ENCODE assay signal across 11 mouse cellular contexts in genomic region chr11:17352148-17353130, GRCm38 (mm10).
A peak's percentile ranks its signal among the peaks of the same experiment; 100 is the strongest.
DNase-seq lines count a peak whose midpoint lies in the region; ATAC-seq and TF ChIP-seq lines count a peak whose summit lies in the region.
"Had no signal": no experiment of that assay in that cellular context is flagged by ENCODE, and none has a peak within 500 bp of the region (broad histone marks: within the 10 kb centered on the region; RNA-seq: fewer than 3 reads in every experiment).

No protein-coding gene starts in this region.

- 0 out of 2 replicates have a peak, but pooled peaks cover 2% of the 10 kb centered on the region for H3K4me1 ChIP-seq in forebrain, embryonic 11.5 days (replicated peaks; ENCODE audit: control insufficient read depth, insufficient read depth, low read length)
- peaks cover 19% of the 10 kb centered on the region for H3K4me1 ChIP-seq in forebrain, embryonic 10.5 days
- peaks cover 13% of the 10 kb centered on the region for H3K4me1 ChIP-seq in hindbrain, embryonic 12.5 days
- peaks cover 9% of the 10 kb centered on the region; the same call in 1 of the 2 replicates for H3K4me1 ChIP-seq in midbrain, embryonic 12.5 days
- H3K4me1 ChIP-seq in thymus, adult 2 months (replicated peaks; ENCODE audit: control insufficient read depth, insufficient read depth, low read length) = no peaks in the 10 kb centered on the region
- H3K4me1 ChIP-seq in heart, embryonic 12.5 days (replicated peaks) = no peaks in the 10 kb centered on the region

- ATAC-seq in forebrain, embryonic 11.5 days (replicated peaks; ENCODE audit: low FRiP score) = peak; percentile 82
- ATAC-seq in hindbrain, embryonic 12.5 days (ENCODE audit: low FRiP score) = peak; percentile 83
- ATAC-seq in midbrain, embryonic 12.5 days (ENCODE audit: low FRiP score, low read depth) = peak; percentile 71
- ATAC-seq in heart, embryonic 12.5 days (ENCODE audit: insufficient number of reproducible peaks, low FRiP score) = no peak
- ATAC-seq in erythroid progenitor cell, adult 5-6 weeks (replicated peaks; ENCODE audit: low FRiP score, poor library complexity, severe bottlenecking) = no peak
- ATAC-seq: CD4-positive, CD25-positive, alpha-beta regulatory T cell, adult 4 months; liver, postnatal 0 days had no signal

- TF ChIP-seq POLR2A in thymus, adult 2 months (IDR thresholded peaks at IDR 0.05; ENCODE audit: control insufficient read depth, extremely low read depth, insufficient read depth, low read length, poor library complexity) = no peak

- TF ChIP-seq CTCF in thymus, adult 2 months (IDR thresholded peaks at IDR 0.05; ENCODE audit: borderline replicate concordance, control insufficient read depth, extremely low read depth, insufficient read depth, low read length, poor library complexity) = no peak

- H3K4me2 ChIP-seq in forebrain, embryonic 11.5 days (ENCODE audit: low read depth, low read length, severe bottlenecking) = no peak overlapping the region
- no peak overlapping the region for H3K4me2 ChIP-seq in hindbrain, embryonic 12.5 days (replicated peaks)
- no peak overlapping the region for H3K4me2 ChIP-seq in midbrain, embryonic 12.5 days (replicated peaks)
- no peak overlapping the region for H3K4me2 ChIP-seq in heart, embryonic 12.5 days

- no peaks in the 10 kb centered on the region for H3K9me3 ChIP-seq in forebrain, embryonic 11.5 days (ENCODE audit: control insufficient read depth, low read length)
- no peaks in the 10 kb centered on the region for H3K9me3 ChIP-seq in forebrain, embryonic 10.5 days
- H3K9me3 ChIP-seq in hindbrain, embryonic 12.5 days (replicated peaks) = no peaks in the 10 kb centered on the region
- H3K9me3 ChIP-seq in midbrain, embryonic 12.5 days = no peaks in the 10 kb centered on the region
- no peaks in the 10 kb centered on the region for H3K9me3 ChIP-seq in heart, embryonic 12.5 days (replicated peaks)

- DNase-seq in forebrain, embryonic 11.5 days (ENCODE audit: low spot score) = no peak
- DNase-seq in forebrain, embryonic 10.5 days (ENCODE audit: extremely low spot score, low spot score) = no peak
- peak; percentile 22 for DNase-seq in WW6 (ENCODE audit: low read depth, low spot score)
- no peak for DNase-seq in thymus, adult 2 months
- DNase-seq: heart, postnatal 14 days; liver, postnatal 0 days had no signal

- H3K27me3 ChIP-seq in forebrain, embryonic 11.5 days (ENCODE audit: control insufficient read depth, insufficient read depth, low read length) = no peaks in the 10 kb centered on the region
- no peaks in the 10 kb centered on the region for H3K27me3 ChIP-seq in forebrain, embryonic 10.5 days (ENCODE audit: poor library complexity, severe bottlenecking)
- H3K27me3 ChIP-seq in hindbrain, embryonic 12.5 days = no peaks in the 10 kb centered on the region
- H3K27me3 ChIP-seq in midbrain, embryonic 12.5 days = peaks cover 4% of the 10 kb centered on the region; the same call in 1 of the 2 replicates
- H3K27me3 ChIP-seq in thymus, adult 2 months (ENCODE audit: control insufficient read depth, insufficient read depth, low read length) = no peaks in the 10 kb centered on the region
- H3K27me3 ChIP-seq in heart, embryonic 12.5 days (replicated peaks) = no peaks in the 10 kb centered on the region

- H3K36me3 ChIP-seq in forebrain, embryonic 11.5 days (ENCODE audit: control insufficient read depth, insufficient read depth, low read length) = no peaks in the 10 kb centered on the region
- no peaks in the 10 kb centered on the region for H3K36me3 ChIP-seq in forebrain, embryonic 10.5 days (replicated peaks)
- H3K36me3 ChIP-seq in hindbrain, embryonic 12.5 days = no peaks in the 10 kb centered on the region
- no peaks in the 10 kb centered on the region for H3K36me3 ChIP-seq in midbrain, embryonic 12.5 days
- H3K36me3 ChIP-seq in thymus, adult 2 months (ENCODE audit: control insufficient read depth, insufficient read depth, low read length) = no peaks in the 10 kb centered on the region
- H3K36me3 ChIP-seq in heart, embryonic 12.5 days = no peaks in the 10 kb centered on the region

- H3K4me3 ChIP-seq in forebrain, embryonic 11.5 days (ENCODE audit: low read depth, low read length) = no peak overlapping the region
- no peak overlapping the region for H3K4me3 ChIP-seq in forebrain, embryonic 10.5 days
- H3K4me3 ChIP-seq in hindbrain, embryonic 12.5 days = no peak overlapping the region
- no peak overlapping the region for H3K4me3 ChIP-seq in midbrain, embryonic 12.5 days
- H3K4me3 ChIP-seq in thymus, adult 2 months (ENCODE audit: control insufficient read depth, insufficient read depth, low read length) = no peak overlapping the region
- no peak overlapping the region for H3K4me3 ChIP-seq in heart, embryonic 12.5 days

- H3K9ac ChIP-seq in forebrain, embryonic 11.5 days (ENCODE audit: low read length) = no peak overlapping the region
- H3K9ac ChIP-seq in hindbrain, embryonic 12.5 days = no peak overlapping the region
- no peak overlapping the region for H3K9ac ChIP-seq in midbrain, embryonic 12.5 days (replicated peaks)
- H3K9ac ChIP-seq in heart, embryonic 12.5 days = no peak overlapping the region
- H3K9ac ChIP-seq: liver, postnatal 0 days had no signal

- no peak overlapping the region for H3K27ac ChIP-seq in forebrain, embryonic 11.5 days (ENCODE audit: low read depth, low read length)
- H3K27ac ChIP-seq in forebrain, embryonic 10.5 days = no peak overlapping the region
- H3K27ac ChIP-seq in hindbrain, embryonic 12.5 days = peak overlapping the region; percentile 36; the same call in 1 of the 2 replicates
- H3K27ac ChIP-seq in midbrain, embryonic 12.5 days (replicated peaks) = 0 out of 2 replicates have a peak overlapping the region, but pooled peaks have one; percentile 30
- H3K27ac ChIP-seq in thymus, adult 2 months (ENCODE audit: control insufficient read depth, insufficient read depth, low read length) = no peak overlapping the region
- no peak overlapping the region for H3K27ac ChIP-seq in heart, embryonic 12.5 days (ENCODE audit: poor library complexity, severe bottlenecking)

- 66% methylated on average over 17 of the region's 17 CpGs for WGBS in forebrain, embryonic 11.5 days
- WGBS in forebrain, embryonic 10.5 days = 71% methylated on average over 17 of the region's 17 CpGs
- 61% methylated on average over 17 of the region's 17 CpGs for WGBS in hindbrain, embryonic 12.5 days
- WGBS in midbrain, embryonic 12.5 days = 71% methylated on average over 17 of the region's 17 CpGs
- WGBS in thymus, adult 2 months = 84% methylated on average over 17 of the region's 17 CpGs
- WGBS in heart, embryonic 12.5 days = 68% methylated on average over 17 of the region's 17 CpGs

Comparison
In these comparisons a context has a peak if more than half of its experiments do, and no peak if none do; other contexts are left out.
1. ATAC-seq: peak in forebrain, embryonic 11.5 days (single experiment), hindbrain, embryonic 12.5 days (single experiment) and midbrain, embryonic 12.5 days (single experiment); none in heart, embryonic 12.5 days (single experiment) and erythroid progenitor cell, adult 5-6 weeks (single experiment).
2. H3K27ac ChIP-seq: peak in hindbrain, embryonic 12.5 days (single experiment) and midbrain, embryonic 12.5 days (single experiment); none in forebrain, embryonic 11.5 days (single experiment), forebrain, embryonic 10.5 days (single experiment), thymus, adult 2 months (single experiment) and heart, embryonic 12.5 days (single experiment).